Mouse (Mus musculus) megakaryocyte, embryonic 14.5 days (primary cell): Measurements from ENCODE around the gene Tnc. TPM values are rescaled to one million over a fixed set of nuclear protein-coding genes. Genes with fewer than 3 reads are reported as not detected.

Experiments used
- H3K27me3 ChIP-seq: replicated peaks from 2 replicates; pipeline ENCODE3; 2012; ENCODE audit warnings: inconsistent platforms
- H3K36me3 ChIP-seq: replicated peaks from 2 replicates; pipeline ENCODE3; 2012; ENCODE audit warnings: low read length, inconsistent platforms, mixed read lengths
- H3K4me1 ChIP-seq: 2 replicates; pipeline ENCODE4 v1.6.1; 2012; ENCODE audit warnings: inconsistent platforms
- H3K4me3 ChIP-seq: replicated peaks from 2 replicates; pipeline ENCODE3; 2012; ENCODE audit warnings: moderate library complexity, mild to moderate bottlenecking, inconsistent platforms
- H3K9me3 ChIP-seq: 2 replicates; pipeline ENCODE4 v1.6.1; 2012; ENCODE audit warnings: inconsistent platforms
- FLI1 ChIP-seq: IDR thresholded peaks from 2 replicates; pipeline ENCODE4 v1.6.1; 2012; ENCODE audit warnings: low read length, inconsistent platforms, mixed read lengths
- GATA1 ChIP-seq: IDR thresholded peaks from 3 replicates; pipeline ENCODE4 v1.6.1; 2012; ENCODE audit warnings: mixed read lengths, low read length, inconsistent platforms, borderline replicate concordance
- polyA plus RNA-seq: library from polyadenylated mRNA; stranded (reverse); fragments of >175 nt; gene quantifications from 2 replicates; pipeline ENCODE4 v1.2.3, GENCODE M21; 2012; ENCODE audit warnings: low replicate concordance; ENCODE audit not compliant: insufficient read depth

Gene Tnc
- polyA plus RNA-seq = not detected in 2 replicates

- Histone ChIP-seq H3K27me3 (peaks cover 21% of the 10 kb centered on the region), H3K4me1 (no peaks in the 10 kb centered on the region), H3K9me3 (no peaks in the 10 kb centered on the region), H3K36me3 (no peaks in the 10 kb centered on the region), H3K4me3 (no peak within 1 kb of the TSS)
- TF ChIP-seq GATA1 (no peak), FLI1 (no peak)
Measured at GRCm38 (mm10) chr4:64046831-64047493, at the start of gene Tnc. Gene Tnc, minus strand, starts transcription at chr4:64047015.

GRCm38 (mm10) chr4:64094221-64094620, 47.4 kb upstream of the Tnc start:
- Histone ChIP-seq H3K9me3 (no peaks in the 10 kb centered on the region), H3K36me3 (no peaks in the 10 kb centered on the region), H3K27me3 (no peaks in the 10 kb centered on the region), H3K4me1 (no peaks in the 10 kb centered on the region), H3K4me3 (no peak overlapping the region)
- TF ChIP-seq GATA1 (no peak), FLI1 (no peak)

- TF ChIP-seq GATA1 (no peak), FLI1 (no peak)
- no peaks in the 10 kb centered on the region for H3K27me3 ChIP-seq
- H3K9me3 ChIP-seq = no peaks in the 10 kb centered on the region
- H3K36me3 ChIP-seq = no peaks in the 10 kb centered on the region
- H3K4me1 ChIP-seq = no peaks in the 10 kb centered on the region
- no peak overlapping the region for H3K4me3 ChIP-seq
Measured at GRCm38 (mm10) chr4:64092857-64093256, 46.0 kb upstream of the Tnc start.

GRCm38 (mm10) chr4:64089378-64089777, 42.6 kb upstream of the Tnc start:
- H3K4me3 ChIP-seq = no peak overlapping the region
- TF ChIP-seq FLI1 (no peak), GATA1 (no peak)
- H3K27me3 ChIP-seq = no peaks in the 10 kb centered on the region

GRCm38 (mm10) chr4:64087675-64088074, 40.9 kb upstream of the Tnc start:
- no peaks in the 10 kb centered on the region for H3K4me1 ChIP-seq

More at GRCm38 (mm10) chr4:64089378-64089777, 42.6 kb upstream of the Tnc start:
- H3K4me1 ChIP-seq = no peaks in the 10 kb centered on the region
- H3K36me3 ChIP-seq = no peaks in the 10 kb centered on the region
- H3K9me3 ChIP-seq = no peaks in the 10 kb centered on the region

GRCm38 (mm10) chr4:64085993-64086567, 39.3 kb upstream of the Tnc start:
- no peaks in the 10 kb centered on the region for H3K36me3 ChIP-seq
- H3K27me3 ChIP-seq = no peaks in the 10 kb centered on the region
- TF ChIP-seq GATA1 (no peak), FLI1 (no peak)
- H3K4me3 ChIP-seq = no peak overlapping the region
- H3K4me1 ChIP-seq = no peaks in the 10 kb centered on the region
- no peaks in the 10 kb centered on the region for H3K9me3 ChIP-seq

More at GRCm38 (mm10) chr4:64087675-64088074, 40.9 kb upstream of the Tnc start:
- Histone ChIP-seq H3K36me3 (no peaks in the 10 kb centered on the region), H3K4me3 (no peak overlapping the region), H3K27me3 (no peaks in the 10 kb centered on the region), H3K9me3 (no peaks in the 10 kb centered on the region)
- TF ChIP-seq FLI1 (no peak), GATA1 (no peak)

- H3K9me3 ChIP-seq = no peaks in the 10 kb centered on the region
- no peak for TF ChIP-seq GATA1
- no peak for TF ChIP-seq FLI1
- no peak overlapping the region for H3K4me3 ChIP-seq
- no peaks in the 10 kb centered on the region for H3K4me1 ChIP-seq
- no peaks in the 10 kb centered on the region for H3K27me3 ChIP-seq
- no peaks in the 10 kb centered on the region for H3K36me3 ChIP-seq
Measured at GRCm38 (mm10) chr4:64083858-64084257, 37.0 kb upstream of the Tnc start.

GRCm38 (mm10) chr4:64078029-64078619, 31.3 kb upstream of the Tnc start:
- no peaks in the 10 kb centered on the region for H3K36me3 ChIP-seq
- no peaks in the 10 kb centered on the region for H3K9me3 ChIP-seq
- TF ChIP-seq GATA1 (no peak), FLI1 (no peak)
- H3K4me3 ChIP-seq = no peak overlapping the region
- no peaks in the 10 kb centered on the region for H3K27me3 ChIP-seq
- H3K4me1 ChIP-seq = no peaks in the 10 kb centered on the region

- no peaks in the 10 kb centered on the region for H3K36me3 ChIP-seq
- H3K4me1 ChIP-seq = no peaks in the 10 kb centered on the region
- H3K9me3 ChIP-seq = no peaks in the 10 kb centered on the region
- no peaks in the 10 kb centered on the region for H3K27me3 ChIP-seq
- H3K4me3 ChIP-seq = no peak overlapping the region
- TF ChIP-seq GATA1 = no peak
- TF ChIP-seq FLI1 = no peak
Measured at GRCm38 (mm10) chr4:64076349-64077025, 29.7 kb upstream of the Tnc start.
